Mouse (Mus musculus): ENCODE measurements around the gene Haus3.
A peak's percentile ranks its signal among the peaks of the same experiment; 100 is the strongest.

The Haus3 gene

DNA sequence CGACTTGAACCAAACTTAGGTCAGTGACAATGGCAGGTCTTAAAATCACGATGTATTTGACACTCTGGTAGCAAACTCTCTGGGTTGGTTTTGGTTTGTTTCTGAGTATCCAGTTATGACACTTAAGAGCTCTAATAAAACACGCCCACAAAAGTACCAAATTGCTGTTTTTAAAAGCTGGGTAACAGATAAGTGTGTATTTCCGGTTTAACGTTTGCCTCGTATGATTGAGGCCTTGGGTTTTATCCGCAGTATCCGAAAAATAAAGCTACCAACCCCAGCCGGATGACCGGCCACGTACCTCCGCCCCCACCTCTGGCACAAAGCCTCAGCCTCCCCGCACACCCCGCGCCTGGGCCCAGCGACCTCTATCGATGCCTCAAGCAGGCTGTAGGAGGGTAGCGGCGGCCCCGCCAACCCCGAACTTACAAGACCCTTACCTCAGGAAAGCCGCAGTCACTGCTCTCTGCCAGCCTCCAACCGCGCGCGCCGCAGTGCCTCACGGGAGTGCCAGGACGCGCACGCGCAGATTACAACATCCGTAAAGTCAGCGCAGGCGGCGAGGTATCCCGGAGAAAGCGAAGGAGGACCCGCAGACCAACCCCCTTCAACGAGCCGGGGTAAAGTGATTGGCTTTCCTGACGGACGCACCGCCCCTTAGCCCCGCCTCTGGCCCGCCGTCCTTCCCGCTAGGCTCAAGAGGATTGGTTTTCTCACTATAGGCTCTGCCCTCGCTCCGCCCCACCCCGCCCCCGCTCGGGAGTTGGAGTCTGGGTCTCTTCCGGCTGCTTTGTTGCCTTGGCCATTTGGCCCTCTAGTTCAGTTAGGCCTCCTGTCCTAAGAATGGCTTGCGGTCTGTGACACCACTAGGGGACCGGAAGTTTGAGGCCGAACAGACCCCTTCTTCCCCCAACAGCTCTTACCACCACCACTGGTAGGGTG, at the start of gene Haus3, which contains the start of gene Poln:
Gene Haus3, minus strand, starts transcription at position 578 of the 942 bp plus-strand sequence.
Gene Poln, minus strand, starts transcription at position 499 of the 942 bp plus-strand sequence.
- DNase-seq (ENCODE audit: low spot score in 2 of 2): peak; percentile 97

DNA sequence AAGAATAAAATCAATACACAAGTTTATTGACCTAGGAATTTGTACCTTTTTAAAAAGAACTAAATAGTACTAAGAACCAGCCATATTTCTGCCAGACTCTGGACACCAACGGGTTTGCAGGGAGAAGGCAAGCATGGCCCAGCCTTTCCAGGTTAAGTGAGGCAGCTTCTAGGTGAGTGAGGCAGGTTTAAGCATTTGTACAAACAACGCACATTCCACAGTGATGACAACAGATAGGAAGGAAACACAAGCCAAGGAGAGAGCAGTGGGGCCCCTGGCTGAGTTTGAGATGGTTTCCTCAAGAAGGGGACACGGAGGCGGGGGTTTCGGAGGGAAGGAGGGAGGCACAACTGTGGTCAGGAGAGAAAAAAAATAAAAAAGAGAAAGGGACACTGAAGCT, 49.3 kb upstream of the Haus3 start:
- DNase-seq (ENCODE audit: low spot score in 2 of 2): no peak

DNA sequence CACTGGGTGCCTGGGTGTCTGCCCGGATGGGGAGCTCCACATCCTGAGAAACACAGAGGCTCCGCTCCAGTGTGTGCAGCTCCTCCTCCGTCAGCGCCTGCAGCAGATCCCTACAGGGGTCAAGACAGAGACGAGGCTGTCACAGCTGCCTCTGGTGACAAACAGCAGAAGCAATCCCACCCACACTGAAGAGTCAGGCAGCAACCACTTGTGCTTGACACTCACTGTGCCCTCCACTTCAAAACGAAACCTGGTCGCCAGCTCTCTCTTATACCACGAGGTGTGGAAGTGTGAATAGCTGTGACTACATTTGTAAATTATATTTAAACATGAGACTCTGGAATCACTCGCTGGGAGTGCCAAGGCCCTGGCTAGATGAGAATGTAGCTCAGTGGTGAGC, 48.4 kb upstream of the Haus3 start:
- DNase-seq (ENCODE audit: low spot score in 2 of 2): no peak

DNA sequence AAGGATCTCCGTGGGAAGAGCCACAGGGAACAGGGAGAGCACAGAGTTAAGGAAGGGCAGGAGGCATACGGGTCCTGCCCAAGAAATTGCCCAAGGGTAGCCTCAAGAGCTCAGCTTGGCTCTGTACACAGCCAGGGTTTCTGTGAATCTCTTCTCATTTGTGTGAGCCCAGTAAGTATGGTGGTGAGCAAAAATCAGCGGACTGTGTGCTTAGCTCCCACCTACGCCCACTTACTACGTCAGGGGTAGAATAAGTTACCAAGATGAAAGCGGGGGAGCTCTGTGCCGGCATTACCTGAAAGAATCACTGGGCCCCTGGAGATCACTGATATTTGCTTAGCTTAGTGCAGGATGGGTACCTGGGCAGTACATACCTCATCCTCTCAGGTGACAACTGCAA, 46.7 kb upstream of the Haus3 start:
- DNase-seq (ENCODE audit: low spot score in 2 of 2): no peak

DNA sequence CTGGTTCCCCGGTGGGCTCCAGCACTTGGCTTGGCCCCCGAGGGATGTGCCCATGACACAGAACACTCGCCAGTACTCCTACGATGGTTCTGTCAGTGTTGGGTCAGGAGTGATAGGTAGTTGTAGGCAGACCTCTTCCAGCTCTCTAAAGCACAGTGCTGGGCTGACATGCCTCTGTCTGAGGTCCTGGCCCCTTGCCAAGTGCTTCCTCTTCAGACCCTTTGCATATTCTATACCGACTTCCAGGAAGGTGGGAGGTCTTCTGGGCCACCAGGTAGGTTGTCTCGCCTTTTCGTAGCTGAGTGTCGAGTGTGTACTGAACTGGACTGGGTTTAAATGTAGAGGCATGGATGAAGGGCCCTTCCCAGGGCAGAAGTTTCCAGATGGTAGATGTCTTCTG, 44.3 kb upstream of the Haus3 start:
- no peak for DNase-seq (ENCODE audit: low spot score in 2 of 2)

DNA sequence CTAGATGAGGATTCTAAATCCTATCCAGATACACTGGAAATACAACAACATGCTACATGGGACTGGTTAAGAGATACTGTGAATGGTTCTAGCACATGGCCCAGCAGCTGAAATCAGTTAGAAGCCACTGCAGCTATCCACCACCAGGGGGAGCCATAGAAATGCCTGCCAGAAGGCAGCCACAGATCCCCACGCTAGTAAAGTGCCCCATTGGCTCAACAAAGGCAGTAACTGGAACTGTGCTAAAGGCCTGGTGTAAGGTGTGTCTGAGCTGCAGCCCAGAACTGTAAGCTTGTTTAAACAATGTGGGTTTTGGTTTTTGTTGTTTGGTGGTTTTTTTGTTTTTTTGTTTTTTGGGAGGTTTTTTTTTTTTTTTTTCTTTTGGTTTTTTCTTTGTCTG, 41.0 kb upstream of the Haus3 start:
- DNase-seq (ENCODE audit: low spot score in 2 of 2): peak; percentile 75 to 79

DNA sequence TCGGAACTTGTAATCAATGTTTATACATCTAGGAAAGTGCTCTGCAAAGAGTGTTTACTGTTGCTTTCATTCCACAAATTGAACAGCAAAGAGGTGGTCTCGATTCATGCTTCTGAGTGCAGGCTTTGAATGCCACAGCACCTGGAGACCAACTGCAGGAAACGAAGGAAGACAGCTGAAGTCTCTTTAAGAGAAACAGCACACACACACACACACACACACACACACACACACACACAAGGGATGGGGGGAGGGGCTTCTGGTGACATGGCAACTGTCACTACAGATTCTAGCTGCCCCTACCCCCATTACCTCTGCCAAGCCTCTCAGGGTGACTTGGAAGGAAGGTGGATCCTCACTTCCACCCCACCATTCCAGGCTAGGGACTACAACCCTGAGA, 38.2 kb upstream of the Haus3 start:
- no peak for DNase-seq (ENCODE audit: low spot score in 2 of 2)

DNA sequence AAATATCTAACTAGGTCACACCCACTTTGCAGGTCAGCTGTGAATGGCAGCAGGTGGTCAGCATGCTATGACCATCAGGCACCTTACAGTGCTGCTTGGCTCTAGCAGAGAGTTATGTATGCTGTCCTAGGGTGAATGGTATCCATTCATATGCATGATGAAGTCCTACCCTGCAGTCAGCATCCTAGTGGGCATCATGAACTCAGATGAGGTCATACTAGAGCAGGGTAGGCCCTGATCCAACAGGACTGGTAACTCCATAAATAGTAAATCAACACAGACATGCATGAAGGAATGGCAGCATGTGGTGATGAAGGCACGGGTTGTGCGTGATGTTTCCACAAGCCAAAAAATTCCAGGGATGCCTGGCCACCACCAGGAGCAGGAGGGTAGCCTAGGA, 36.5 kb upstream of the Haus3 start:
- DNase-seq (ENCODE audit: low spot score in 2 of 2): no peak

DNA sequence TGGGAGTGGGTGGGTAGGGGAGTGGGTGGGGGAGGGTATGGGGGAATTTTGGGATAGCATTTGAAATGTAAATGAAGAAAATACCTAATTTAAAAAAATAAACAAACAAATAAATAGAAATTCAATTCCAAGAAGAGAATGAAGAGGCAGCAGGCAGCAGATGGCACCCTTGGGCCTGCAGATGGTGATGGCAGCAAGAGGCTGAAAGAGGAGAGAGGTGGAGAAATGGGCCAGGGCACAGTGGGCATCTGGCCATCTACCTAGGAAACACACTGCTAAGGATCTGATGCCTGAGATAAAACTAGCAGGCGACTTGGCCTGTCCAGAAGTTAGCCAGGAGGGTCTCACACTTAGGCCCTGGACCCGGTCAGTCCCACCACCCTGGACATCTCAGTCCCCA, 35.6 kb upstream of the Haus3 start:
- no peak for DNase-seq (ENCODE audit: low spot score in 2 of 2)

DNA sequence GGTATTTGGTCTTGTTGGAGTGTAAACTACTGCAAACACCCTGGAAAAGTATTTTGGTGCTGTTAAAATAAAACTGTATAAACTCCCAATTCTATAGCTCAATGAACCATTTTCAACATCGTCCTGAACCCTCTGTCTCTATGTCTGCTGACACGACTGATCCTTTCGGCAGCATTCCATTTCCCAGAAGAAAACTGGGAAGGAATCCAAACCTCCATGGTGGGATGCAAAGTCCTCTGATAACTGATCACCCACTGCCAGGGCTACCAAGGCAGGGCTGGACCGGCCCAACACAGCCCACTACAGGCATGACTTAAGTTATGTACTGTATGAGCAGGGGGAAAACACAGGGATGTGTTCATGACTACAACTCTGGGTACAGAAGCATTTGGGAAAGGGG, 32.7 kb upstream of the Haus3 start:
- DNase-seq (ENCODE audit: low spot score in 2 of 2): no peak

DNA sequence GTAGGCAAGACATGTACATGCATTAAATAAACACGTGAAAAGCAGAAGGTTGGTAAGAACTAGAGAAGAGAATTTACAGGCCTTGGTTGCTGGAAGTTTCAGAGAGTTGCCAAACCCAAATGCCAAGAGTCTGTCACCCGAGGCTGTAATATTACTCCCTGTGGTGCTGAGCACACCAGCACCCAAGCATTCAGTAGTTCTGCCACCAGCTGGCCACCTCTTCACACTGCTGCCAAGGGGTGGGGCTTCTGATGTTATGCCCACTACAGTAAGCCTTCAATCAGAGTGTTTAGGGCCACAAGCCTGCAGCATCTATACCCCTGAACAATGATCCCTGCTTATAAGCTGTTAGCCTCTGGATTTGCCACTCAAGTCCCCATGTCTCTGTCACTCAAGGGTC, 32.1 kb upstream of the Haus3 start:
- no peak for DNase-seq (ENCODE audit: low spot score in 2 of 2)

DNA sequence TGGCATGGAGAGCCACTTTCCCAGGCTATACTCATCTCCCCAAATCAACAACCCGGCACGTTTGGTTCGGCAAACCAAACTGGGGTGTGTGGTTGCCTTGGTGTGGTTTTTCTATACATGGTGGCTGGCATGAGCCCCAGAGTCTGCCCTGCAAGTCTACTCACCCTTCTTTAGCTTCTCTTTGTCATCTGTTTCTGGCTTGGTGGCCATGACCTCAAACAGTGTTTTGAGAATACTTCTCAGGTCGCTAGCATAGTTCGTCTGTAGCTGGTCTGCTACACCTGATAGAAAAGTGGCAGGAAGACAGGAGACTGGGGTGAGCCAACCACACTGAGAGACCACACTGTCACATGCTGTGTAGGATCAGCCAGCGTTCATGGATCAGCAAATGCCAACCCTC, 29.3 kb upstream of the Haus3 start:
- DNase-seq (ENCODE audit: low spot score in 2 of 2): no peak

DNA sequence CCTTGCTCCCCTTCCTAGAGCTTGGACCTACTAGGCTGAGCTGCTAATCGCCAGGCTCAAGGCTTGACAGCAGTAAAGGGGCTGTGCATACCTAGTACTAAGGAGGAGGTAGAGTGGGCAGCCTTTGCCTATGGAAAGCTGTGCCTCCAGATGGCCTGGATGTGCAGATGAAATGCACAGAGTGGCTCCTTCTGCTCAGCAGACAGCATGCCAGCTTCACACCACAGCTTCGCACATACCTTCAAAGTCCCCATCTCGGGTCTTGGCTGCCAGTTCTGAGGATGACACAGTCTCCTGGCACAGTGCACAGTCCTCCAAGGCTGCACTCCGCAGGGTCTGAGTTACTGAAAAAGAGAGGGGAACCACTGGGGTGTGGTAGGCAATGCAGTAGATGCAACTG, 27.9 kb upstream of the Haus3 start:
- peak; percentile 77 to 81 for DNase-seq (ENCODE audit: low spot score in 2 of 2)

DNA sequence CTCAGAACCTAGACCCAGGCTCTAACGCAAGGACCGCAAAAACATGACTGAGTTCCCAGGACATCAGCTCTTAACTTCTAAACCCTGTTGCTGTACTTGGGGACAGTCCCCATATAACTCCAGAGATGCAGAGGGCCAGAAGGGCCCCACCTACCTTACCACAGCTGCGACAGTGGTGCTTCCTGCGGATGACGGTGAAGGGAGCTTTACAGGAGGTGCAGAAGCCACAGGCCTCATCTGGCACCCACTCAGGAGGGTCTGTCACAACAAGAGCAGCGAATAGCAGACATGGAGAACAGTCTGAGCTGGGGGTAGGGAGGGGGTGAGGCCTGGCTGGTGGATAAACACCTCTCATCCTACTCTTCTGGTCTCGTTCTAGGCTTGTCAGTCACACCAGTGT, 27.1 kb upstream of the Haus3 start:
- DNase-seq (ENCODE audit: low spot score in 2 of 2): no peak

DNA sequence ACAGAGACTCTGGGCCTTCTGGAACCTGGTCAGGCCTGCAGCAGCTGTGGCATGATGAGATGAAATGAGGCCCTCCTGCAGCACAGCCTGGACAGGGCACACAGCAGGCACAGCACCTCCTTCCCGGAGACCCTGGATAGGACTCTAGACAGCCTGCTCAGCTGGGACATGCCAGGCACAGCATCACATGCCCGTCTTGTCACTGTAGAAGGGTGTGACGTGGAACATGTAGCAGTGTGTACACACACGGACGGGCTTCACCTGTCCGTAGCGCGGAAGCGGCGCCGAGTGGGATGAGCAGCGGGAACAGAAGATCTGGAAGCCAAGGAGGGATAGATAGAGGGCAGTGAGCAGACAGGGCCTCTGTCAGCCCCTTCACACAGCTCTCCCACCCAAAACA, 26.5 kb upstream of the Haus3 start:
- DNase-seq (ENCODE audit: low spot score in 2 of 2): no peak

DNA sequence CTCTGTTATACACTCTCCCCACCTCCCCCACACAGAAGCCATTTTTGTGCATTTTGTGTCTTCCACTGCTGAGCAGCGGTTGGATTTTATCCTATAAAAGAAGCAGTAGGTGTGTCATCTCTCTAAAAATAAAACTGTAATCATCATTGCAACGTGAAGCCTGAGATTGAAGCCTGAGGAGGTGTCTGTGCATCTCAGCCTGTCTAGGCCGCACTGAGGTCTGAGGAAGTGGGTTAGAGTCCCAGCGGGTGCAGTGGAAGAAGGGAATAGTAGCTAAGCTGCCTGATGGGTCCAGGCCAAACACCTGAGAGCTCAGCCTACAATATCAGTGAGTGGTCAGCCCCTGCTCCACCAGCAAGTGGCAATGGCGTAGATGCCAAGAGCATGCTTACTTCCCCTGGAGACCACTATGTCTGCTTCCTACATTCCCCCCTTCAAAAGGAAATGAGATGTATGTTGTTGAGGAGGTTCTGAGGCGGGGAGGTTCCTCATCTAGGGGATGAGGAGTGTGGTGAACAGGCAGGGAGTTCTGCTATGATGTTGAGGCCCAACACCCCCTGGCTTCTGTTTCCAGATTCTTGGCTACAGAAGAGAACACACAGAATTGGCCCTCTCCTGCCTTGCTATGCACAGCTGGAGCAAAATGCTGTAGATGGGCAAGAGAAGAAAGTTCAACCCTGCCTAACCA, 25.8 kb upstream of the Haus3 start:
- DNase-seq (ENCODE audit: low spot score in 2 of 2): peak; percentile 60 to 63

DNA sequence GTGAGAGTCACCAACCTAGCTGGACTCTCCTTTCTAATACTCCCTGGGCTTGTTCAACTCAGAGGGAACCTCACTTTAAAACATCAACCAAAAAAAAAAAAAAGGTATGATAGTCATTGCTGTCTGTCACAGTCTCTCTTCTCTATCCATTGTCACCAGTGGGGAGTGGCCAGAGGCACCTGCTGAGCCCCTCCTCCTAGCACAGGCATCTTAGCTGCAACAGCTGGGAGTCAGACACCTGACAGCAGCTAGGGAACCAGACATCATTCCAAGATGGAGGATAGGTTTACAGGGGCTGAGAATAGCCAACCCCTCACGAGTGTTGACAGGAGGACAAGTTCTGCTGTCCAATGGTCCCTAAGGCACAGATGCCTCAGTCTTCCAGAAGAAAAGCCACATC, 25.1 kb upstream of the Haus3 start:
- no peak for DNase-seq (ENCODE audit: low spot score in 2 of 2)

DNA sequence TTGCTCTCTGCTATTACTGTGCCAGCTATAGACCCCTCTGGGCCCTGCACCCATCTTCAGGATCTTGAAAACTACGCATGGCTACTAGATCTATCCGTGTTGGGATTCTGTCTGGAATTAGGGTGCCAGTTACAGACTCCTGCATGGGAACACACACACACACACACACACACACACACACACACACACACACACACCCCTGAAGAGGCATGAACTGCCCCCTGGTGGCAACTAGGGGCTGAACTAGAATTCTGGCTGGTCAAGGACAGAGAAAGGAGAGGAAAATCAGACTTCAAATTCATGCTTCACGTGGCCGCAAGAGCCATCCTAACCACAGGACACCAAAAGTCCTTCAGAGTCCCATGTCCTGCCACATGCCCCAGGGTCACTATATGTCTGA, 22.5 kb upstream of the Haus3 start:
- no peak for DNase-seq (ENCODE audit: low spot score in 2 of 2)

DNA sequence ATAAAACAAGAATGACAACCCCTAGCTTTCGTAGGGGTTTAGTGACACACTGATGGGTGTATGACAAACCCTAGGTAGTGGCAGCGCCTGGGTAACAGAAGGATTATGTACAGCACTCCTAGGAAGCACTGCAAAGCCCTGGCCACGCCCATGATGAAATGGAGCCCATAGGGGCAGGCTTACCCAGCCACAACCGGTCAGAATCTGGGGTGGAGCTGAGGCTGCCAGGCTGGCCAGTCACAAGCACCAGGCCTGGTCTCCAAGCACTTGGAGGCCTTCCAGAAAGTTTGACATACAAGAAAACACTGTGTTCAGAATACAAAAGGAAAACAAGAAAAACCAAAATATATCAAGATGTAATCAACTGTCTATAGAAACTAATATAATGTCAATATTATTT, 21.7 kb upstream of the Haus3 start:
- no peak for DNase-seq (ENCODE audit: low spot score in 2 of 2)

DNA sequence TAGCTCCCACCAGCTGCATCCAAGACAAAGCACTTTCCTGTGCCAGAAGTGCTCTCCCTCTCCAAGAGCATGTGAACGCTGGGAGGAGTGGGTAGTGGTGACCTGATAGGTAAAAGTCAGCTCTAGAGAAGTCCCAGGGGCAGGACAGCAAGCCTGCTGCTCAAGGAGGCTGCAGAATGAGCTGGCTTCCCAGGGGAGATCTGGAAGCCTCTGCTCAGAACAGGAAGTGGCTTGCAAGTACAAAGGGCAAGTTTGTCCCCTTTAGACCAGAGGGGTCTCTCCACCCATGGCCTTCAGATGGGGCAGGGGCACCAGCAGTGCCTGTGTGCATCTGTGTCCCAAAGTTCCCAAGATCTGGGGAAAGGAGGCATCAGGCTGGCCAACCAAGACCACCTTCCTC, 20.2 kb upstream of the Haus3 start:
- no peak for DNase-seq (ENCODE audit: low spot score in 2 of 2)

DNA sequence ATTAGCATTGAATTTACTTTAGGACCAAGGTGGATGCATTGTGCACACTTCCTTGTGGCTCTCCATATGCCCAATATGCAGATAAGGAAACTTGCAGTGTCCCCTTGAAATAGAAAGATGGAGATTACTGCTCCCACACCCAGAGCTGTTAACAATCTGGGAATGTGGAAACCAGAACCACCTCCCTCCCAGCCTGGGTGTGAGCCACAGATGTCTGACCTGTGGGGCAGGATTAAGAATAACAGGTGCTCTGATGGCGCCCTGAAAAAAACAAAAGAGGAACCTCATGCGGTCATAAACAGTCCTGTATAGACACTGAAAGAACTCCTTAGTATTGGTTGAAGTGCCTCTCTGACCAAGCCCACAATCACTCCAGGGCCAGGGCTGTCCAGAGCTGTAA, 19.5 kb upstream of the Haus3 start:
- no peak for DNase-seq (ENCODE audit: low spot score in 2 of 2)

DNA sequence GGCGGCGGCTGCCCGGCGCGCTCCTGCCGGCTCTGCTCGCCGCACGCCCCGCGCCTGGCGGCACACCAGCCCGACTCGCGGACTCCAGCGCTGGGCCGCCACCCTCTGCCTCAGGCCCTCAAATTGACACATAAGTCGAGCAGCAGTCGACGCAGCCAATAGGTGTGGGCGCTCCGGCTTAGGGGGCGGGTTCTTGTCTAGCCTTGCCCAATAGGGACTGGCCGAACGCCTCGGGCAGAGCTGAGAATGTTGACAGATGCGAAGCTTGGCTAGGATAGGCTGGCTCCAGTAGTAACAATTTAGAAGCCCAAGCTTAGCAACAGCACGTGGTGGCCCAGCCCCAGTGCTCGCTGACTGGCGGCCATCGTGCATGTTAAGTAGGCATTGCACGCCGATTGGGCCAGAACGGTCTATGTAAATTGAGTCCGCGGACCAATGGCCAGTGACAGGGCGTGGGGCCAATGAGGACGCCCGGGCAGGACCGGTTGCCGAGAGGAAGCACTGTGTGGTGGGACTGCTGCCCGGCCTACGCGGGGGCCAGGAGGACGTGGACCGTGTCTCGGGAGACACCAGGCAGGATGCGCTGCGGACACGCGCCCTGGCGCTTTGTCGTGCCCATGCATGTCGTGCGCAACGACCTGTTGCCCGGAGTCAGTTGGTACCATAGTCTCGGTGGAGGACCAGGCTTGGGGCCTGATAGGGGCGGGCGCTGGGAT, 18.4 kb upstream of the Haus3 start, which contains the start of gene Mxd4:
Gene Mxd4, minus strand, starts transcription at position 120 of the 716 bp plus-strand sequence.
- peak; percentile 99 to 100 for DNase-seq (ENCODE audit: low spot score in 2 of 2)

Measured in right cerebral cortex, adult 2 months (tissue).